Mouse (Mus musculus) hindbrain, embryonic 11.5 days (tissue): ENCODE measurements at regions not wholly inside any gene's neighbourhood (a gene's known extent, or its start where the extent isn't known, plus 50 kb on each side); places are given as distances from the start of the nearest gene placed in this dataset.

Experiments
- ATAC-seq: fragments of 200-750 bp; cut with Nextera tagmentation; 2 replicates; pipeline ENCODE4 v1.8.0; 2017; ENCODE audit warnings: mild to moderate bottlenecking, moderate TSS enrichment, moderate library complexity; ENCODE audit not compliant: low FRiP score
- DNase-seq: peaks from one replicate; pipeline ENCODE4 v3.0.0-alpha.2; 2015; ENCODE audit warnings: low spot score
- H3K27ac ChIP-seq: fragments of 300-500 bp; sonication (generic); 2 replicates; pipeline ENCODE4 v1.5.1; 2014; ENCODE audit warnings: mild to moderate bottlenecking, low read depth, low read length
- H3K27me3 ChIP-seq: fragments of 300-500 bp; sonication (generic); 2 replicates; pipeline ENCODE4 v1.6.1; 2014; ENCODE audit warnings: mild to moderate bottlenecking, low read length, moderate library complexity, mixed read lengths; ENCODE audit not compliant: control insufficient read depth, insufficient read depth
- H3K36me3 ChIP-seq: fragments of 300-500 bp; sonication (generic); 2 replicates; pipeline ENCODE4 v1.6.1; 2014; ENCODE audit warnings: mild to moderate bottlenecking, low read length, moderate library complexity, mixed read lengths; ENCODE audit not compliant: control insufficient read depth, insufficient read depth
- H3K4me1 ChIP-seq: fragments of 300-500 bp; sonication (generic); replicated peaks from 2 replicates; pipeline ENCODE4 v1.6.1; 2014; ENCODE audit warnings: low read length, mixed read lengths; ENCODE audit not compliant: control insufficient read depth, insufficient read depth
- H3K4me2 ChIP-seq: fragments of 300-500 bp; sonication (generic); replicated peaks from 2 replicates; pipeline ENCODE4 v1.6.1; 2014; ENCODE audit warnings: mild to moderate bottlenecking, low read depth, low read length
- H3K4me3 ChIP-seq: fragments of 300-500 bp; sonication (generic); 2 replicates; pipeline ENCODE4 v1.5.1; 2014; ENCODE audit warnings: low read depth, low read length
- H3K9ac ChIP-seq: fragments of 300-500 bp; sonication (generic); 2 replicates; pipeline ENCODE4 v1.6.1; 2014; ENCODE audit warnings: low read depth, low read length
- H3K9me3 ChIP-seq: fragments of 300-500 bp; sonication (generic); 2 replicates; pipeline ENCODE4 v1.6.1; 2016; ENCODE audit warnings: low read length; ENCODE audit not compliant: control insufficient read depth
- WGBS: fragments of 180-500 bp; shearing (Covaris S2); extraction: QIAGEN DNeasy Blood & Tissue Kit; methylation state at CpG from one replicate; pipeline ENCODE4 v1.1.7; 2014; 5-methylcytosine and 5-hydroxymethylcytosine counted together

DNA sequence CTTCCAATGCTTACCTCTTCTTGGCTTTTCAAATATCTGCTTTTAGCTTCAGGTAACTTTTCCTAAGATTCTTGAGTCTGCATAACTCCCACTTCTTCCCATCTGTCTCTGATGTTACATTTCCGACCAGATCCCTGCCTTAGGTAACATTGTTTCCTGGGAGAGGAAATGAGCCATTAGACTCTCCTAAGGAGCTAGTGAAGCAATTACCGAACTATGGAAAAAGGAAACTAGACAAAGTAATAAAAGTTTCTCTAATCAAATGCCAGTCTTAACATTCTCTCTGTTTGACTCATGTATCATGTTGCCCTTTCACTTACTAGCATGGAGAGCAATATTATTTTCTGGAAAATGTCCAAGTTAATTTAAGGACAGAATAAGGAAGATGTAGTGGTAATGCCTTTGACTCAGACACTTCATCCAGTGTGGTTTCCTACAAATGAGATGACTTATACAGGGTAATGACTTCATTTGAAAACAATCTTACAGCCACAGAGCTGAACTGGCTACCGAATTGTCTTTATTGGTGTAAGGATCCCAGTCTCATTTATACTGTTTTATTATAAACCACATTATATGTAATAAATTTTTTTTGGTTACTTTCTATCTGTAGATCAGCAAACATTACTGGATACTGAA lies 263.8 kb upstream of the Fam84a start:
- no peak overlapping the region for H3K27ac ChIP-seq
- no peaks in the 10 kb centered on the region for H3K27me3 ChIP-seq
- H3K4me1 ChIP-seq = no peaks in the 10 kb centered on the region
- no peaks in the 10 kb centered on the region for H3K36me3 ChIP-seq
- H3K9me3 ChIP-seq = no peaks in the 10 kb centered on the region
- ATAC-seq (no peak), DNase-seq (no peak)
- H3K4me2 ChIP-seq = no peak overlapping the region
- H3K4me3 ChIP-seq = no peak overlapping the region
- no peak overlapping the region for H3K9ac ChIP-seq
- WGBS = 83% methylated on average over 3 of the region's 3 CpGs

GRCm38 (mm10) chr12:14411102-14411501 lies 259.2 kb upstream of the Fam84a start:
- ATAC-seq (no peak), DNase-seq (no peak)
- 96% methylated on average over 1 of the region's 1 CpGs for WGBS

GRCm38 (mm10) chr12:14405796-14406195 lies 253.9 kb upstream of the Fam84a start:
- 82% methylated on average over 1 of the region's 1 CpGs for WGBS
- DNase-seq = no peak
- no peak overlapping the region for H3K27ac ChIP-seq
- H3K27me3 ChIP-seq = no peaks in the 10 kb centered on the region
- no peak for ATAC-seq
- no peak overlapping the region for H3K4me2 ChIP-seq
- no peaks in the 10 kb centered on the region for H3K4me1 ChIP-seq
- no peak overlapping the region for H3K9ac ChIP-seq
- H3K36me3 ChIP-seq = no peaks in the 10 kb centered on the region
- no peaks in the 10 kb centered on the region for H3K9me3 ChIP-seq
- no peak overlapping the region for H3K4me3 ChIP-seq

More at GRCm38 (mm10) chr12:14411102-14411501, 259.2 kb upstream of the Fam84a start:
- no peaks in the 10 kb centered on the region for H3K9me3 ChIP-seq
- H3K4me1 ChIP-seq = no peaks in the 10 kb centered on the region
- no peak overlapping the region for H3K4me3 ChIP-seq
- no peak overlapping the region for H3K27ac ChIP-seq
- no peaks in the 10 kb centered on the region for H3K27me3 ChIP-seq
- no peaks in the 10 kb centered on the region for H3K36me3 ChIP-seq
- no peak overlapping the region for H3K4me2 ChIP-seq
- no peak overlapping the region for H3K9ac ChIP-seq

DNA sequence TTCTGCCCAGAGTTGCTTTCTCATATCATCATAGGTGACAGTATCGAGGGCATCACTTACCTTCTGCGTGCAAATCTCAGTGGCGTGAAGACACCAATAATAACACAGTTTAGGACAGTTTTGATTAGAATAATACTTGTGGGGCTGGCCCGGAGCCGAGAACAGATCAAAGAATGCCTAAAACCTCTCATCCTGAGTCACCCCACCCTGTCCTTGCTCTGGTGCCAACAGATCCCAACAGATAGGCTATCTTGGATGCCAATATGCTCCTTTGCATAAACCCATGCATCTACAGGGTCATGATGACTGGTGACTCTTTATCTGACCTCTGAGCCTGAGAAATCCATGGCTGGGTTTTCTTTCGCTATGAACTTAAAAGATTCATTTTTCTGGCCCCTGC lies 224.4 kb upstream of the Fam84a start:
- Histone ChIP-seq H3K4me3 (no peak overlapping the region), H3K36me3 (no peaks in the 10 kb centered on the region), H3K4me1 (no peaks in the 10 kb centered on the region), H3K27me3 (no peaks in the 10 kb centered on the region), H3K27ac (no peak overlapping the region), H3K4me2 (no peak overlapping the region), H3K9ac (no peak overlapping the region), H3K9me3 (no peaks in the 10 kb centered on the region)
- WGBS = 89% methylated on average over 6 of the region's 6 CpGs
- ATAC-seq (no peak), DNase-seq (no peak)

- ATAC-seq (no peak), DNase-seq (no peak)
- Histone ChIP-seq H3K9ac (no peak overlapping the region), H3K27me3 (no peaks in the 10 kb centered on the region), H3K4me2 (no peak overlapping the region), H3K4me1 (no peaks in the 10 kb centered on the region), H3K36me3 (no peaks in the 10 kb centered on the region), H3K27ac (no peak overlapping the region), H3K9me3 (no peaks in the 10 kb centered on the region), H3K4me3 (no peak overlapping the region)
- 46% methylated on average over 5 of the region's 5 CpGs for WGBS
Measured at GRCm38 (mm10) chr12:14338244-14338799, 186.5 kb upstream of the Fam84a start.

- H3K4me2 ChIP-seq = no peak overlapping the region
- H3K9ac ChIP-seq = no peak overlapping the region
- H3K4me1 ChIP-seq = no peaks in the 10 kb centered on the region
- DNase-seq = no peak
- no peaks in the 10 kb centered on the region for H3K36me3 ChIP-seq
- 62% methylated on average over 3 of the region's 3 CpGs for WGBS
- H3K27ac ChIP-seq = no peak overlapping the region
- H3K9me3 ChIP-seq = no peaks in the 10 kb centered on the region
- H3K27me3 ChIP-seq = no peaks in the 10 kb centered on the region
- 0 out of 2 replicates have a peak, but pooled peaks have one; percentile 27 for ATAC-seq
- H3K4me3 ChIP-seq = no peak overlapping the region
Measured at GRCm38 (mm10) chr12:14337813-14338212, 186.0 kb upstream of the Fam84a start.

DNA sequence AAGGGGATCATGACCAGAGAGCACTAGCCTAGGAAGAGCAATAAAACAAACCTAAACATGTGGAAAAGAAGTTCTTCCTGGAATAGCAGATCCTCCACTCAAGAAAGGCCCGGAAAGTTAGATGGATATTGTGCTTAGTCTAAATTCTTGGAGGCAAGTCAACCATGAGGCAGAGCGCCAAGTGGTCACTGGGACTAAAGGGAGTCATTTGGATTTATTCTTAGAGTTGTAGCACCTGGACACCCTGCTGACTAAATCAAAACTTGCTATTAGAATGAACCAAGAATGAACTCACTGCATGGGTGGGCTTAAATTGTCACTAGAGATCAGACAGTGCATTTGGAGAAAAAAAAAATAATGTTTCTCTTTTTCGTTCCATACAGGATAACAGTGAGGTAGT lies 166.8 kb upstream of the Fam84a start:
- WGBS = 95% methylated on average over 3 of the region's 3 CpGs
- H3K4me2 ChIP-seq = no peak overlapping the region
- no peak overlapping the region for H3K4me3 ChIP-seq
- no peaks in the 10 kb centered on the region for H3K9me3 ChIP-seq
- no peak overlapping the region for H3K27ac ChIP-seq
- H3K36me3 ChIP-seq = no peaks in the 10 kb centered on the region
- DNase-seq (no peak), ATAC-seq (no peak)
- no peaks in the 10 kb centered on the region for H3K27me3 ChIP-seq
- H3K9ac ChIP-seq = no peak overlapping the region
- no peaks in the 10 kb centered on the region for H3K4me1 ChIP-seq

GRCm38 (mm10) chr12:14316392-14316791 lies 164.5 kb upstream of the Fam84a start:
- no peak overlapping the region for H3K4me2 ChIP-seq
- no peaks in the 10 kb centered on the region for H3K36me3 ChIP-seq
- H3K9me3 ChIP-seq = no peaks in the 10 kb centered on the region
- DNase-seq (no peak), ATAC-seq (no peak)
- H3K4me1 ChIP-seq = no peaks in the 10 kb centered on the region
- no peaks in the 10 kb centered on the region for H3K27me3 ChIP-seq
- H3K4me3 ChIP-seq = no peak overlapping the region
- no peak overlapping the region for H3K27ac ChIP-seq
- H3K9ac ChIP-seq = no peak overlapping the region
- WGBS = 88% methylated on average over 2 of the region's 2 CpGs

- DNase-seq = no peak
- 75% methylated on average over 5 of the region's 5 CpGs for WGBS
- H3K27ac ChIP-seq = no peak overlapping the region
Measured at GRCm38 (mm10) chr12:14315780-14316179, 163.9 kb upstream of the Fam84a start.

More at GRCm38 (mm10) chr12:14315780-14316179, 163.9 kb upstream of the Fam84a start:
- H3K4me2 ChIP-seq = no peak overlapping the region
- H3K27me3 ChIP-seq = no peaks in the 10 kb centered on the region
- H3K9ac ChIP-seq = no peak overlapping the region
- H3K36me3 ChIP-seq = no peaks in the 10 kb centered on the region
- no peaks in the 10 kb centered on the region for H3K4me1 ChIP-seq
- no peak overlapping the region for H3K4me3 ChIP-seq
- ATAC-seq = no peak
- no peaks in the 10 kb centered on the region for H3K9me3 ChIP-seq
